Mouse (Mus musculus) mature B cell (primary cell): ENCODE results near the gene Slc26a10.

Experiments used
- in situ Hi-C: fragments of 300-500 bp; cut with MboI; formaldehyde crosslinking; loops from 2 replicates; pipeline ENCODE4 v1.14.3; 2019

The Slc26a10 gene

GRCm38 (mm10) chr10:127185101-127185500 is 4.7 kb upstream of the Slc26a10 start:
- in situ Hi-C loops, result no loop called here

- in situ Hi-C loops, result no loop called here
Measured at GRCm38 (mm10) chr10:127183759-127184158, 3.3 kb upstream of the Slc26a10 start.

- in situ Hi-C loops, result no loop called here
Measured at GRCm38 (mm10) chr10:127182624-127183023, 2.2 kb upstream of the Slc26a10 start.

GRCm38 (mm10) chr10:127181566-127181965 is 1.1 kb upstream of the Slc26a10 start:
- in situ Hi-C loops, result no loop called here

DNA sequence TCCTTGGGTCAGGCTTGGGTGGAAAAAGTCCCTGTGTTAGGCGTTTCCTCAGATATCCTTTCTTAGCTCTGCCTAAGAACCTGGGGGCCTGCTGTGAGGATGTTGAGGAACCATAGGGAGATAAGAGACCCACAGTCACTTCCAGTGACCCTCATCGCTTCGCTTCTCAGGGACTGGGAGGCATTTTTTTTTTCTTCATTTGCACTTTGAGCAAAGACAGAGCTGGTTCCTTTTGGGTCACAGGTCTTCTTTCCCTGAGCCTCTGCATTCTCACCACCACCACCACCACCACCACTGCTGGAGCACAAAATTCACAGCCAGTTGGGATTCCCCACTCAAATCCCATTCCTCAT is 226 bp upstream of the Slc26a10 start:
- in situ Hi-C loops, result no loop called here

- in situ Hi-C loops, result loop anchor here (10.0 kb wide), 1 partner anchor 46 kb away; no protein-coding TSS in a partner anchor
Measured at GRCm38 (mm10) chr10:127178286-127179027, 2.0 kb downstream of the Slc26a10 start.

GRCm38 (mm10) chr10:127177719-127178118 is 2.7 kb downstream of the Slc26a10 start:
- in situ Hi-C loops, result loop anchor here (10.0 kb wide), 1 partner anchor 47 kb away; no protein-coding TSS in a partner anchor

DNA sequence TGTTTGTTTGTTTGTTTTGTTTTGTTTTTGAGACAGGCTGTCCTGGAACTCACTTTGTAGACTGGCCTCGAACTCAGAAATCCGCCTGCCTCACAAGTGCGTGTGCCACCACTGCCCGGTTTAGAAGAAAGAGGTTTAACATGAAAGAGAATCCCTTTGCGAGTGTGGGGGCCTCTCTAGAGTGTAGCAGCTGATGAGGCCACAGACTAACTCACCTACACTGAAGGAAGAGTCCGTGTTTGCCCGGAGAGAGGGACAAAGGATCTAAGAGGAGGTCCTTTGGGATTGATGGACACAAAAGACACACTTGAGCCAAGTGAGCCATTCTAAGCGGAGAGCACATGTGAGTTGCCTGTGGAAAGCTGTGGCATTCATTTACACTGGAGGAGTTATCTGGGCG is 3.2 kb downstream of the Slc26a10 start:
- in situ Hi-C loops, result loop anchor here (10.0 kb wide), 1 partner anchor 48 kb away; no protein-coding TSS in a partner anchor

DNA sequence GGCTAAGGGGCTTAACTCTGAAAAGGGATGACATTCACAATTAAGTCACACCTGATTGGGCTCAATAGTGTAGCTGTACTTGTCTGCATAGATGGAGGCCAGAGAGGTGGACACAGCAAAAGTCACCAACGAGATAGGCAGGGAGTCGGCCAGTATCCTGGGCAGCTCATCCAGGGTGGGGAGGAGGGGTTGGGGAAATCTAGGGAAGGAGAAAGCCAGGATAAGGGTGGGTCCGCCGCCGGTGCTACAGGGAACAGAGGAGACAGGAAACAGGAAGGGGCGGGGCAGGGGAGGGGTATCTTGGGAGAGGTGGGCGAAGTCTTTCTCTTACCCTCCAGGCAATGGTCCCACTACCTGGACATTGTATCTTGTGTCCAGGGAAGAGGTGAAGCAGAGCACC is 3.7 kb downstream of the Slc26a10 start:
- in situ Hi-C loops, result loop anchor here (10.0 kb wide), 1 partner anchor 48 kb away; no protein-coding TSS in a partner anchor

GRCm38 (mm10) chr10:127176228-127176627 is 4.2 kb downstream of the Slc26a10 start:
- in situ Hi-C loops, result loop anchor here (10.0 kb wide), 1 partner anchor 49 kb away; no protein-coding TSS in a partner anchor

DNA sequence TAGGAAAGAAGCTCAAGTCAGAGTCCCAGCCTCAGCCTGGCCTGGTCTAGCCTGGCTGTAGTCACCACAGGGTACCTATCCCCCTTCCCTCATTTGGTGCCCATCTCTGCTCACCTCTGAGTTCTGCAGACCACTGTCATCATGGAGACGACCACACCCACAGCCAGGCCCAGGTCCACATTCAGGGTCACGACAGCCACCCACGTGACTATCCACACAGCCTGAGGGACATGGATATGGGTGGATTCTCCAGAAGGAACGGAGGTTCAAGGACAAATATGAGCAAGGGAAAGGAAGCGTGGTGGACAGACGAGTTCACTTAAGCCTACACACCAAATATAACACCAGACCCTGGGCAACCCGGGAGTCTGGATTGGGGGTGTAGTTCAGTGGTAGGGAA is 6.3 kb downstream of the Slc26a10 start:
- in situ Hi-C loops, result loop anchor here (5.0 to 10.0 kb wide), 2 partner anchors 42 to 51 kb away; no protein-coding TSS in a partner anchor

- in situ Hi-C loops, result loop anchor here (5.0 to 10.0 kb wide), 2 partner anchors 41 to 51 kb away; no protein-coding TSS in a partner anchor
Measured at GRCm38 (mm10) chr10:127173148-127174065, 7.0 kb downstream of the Slc26a10 start.

DNA sequence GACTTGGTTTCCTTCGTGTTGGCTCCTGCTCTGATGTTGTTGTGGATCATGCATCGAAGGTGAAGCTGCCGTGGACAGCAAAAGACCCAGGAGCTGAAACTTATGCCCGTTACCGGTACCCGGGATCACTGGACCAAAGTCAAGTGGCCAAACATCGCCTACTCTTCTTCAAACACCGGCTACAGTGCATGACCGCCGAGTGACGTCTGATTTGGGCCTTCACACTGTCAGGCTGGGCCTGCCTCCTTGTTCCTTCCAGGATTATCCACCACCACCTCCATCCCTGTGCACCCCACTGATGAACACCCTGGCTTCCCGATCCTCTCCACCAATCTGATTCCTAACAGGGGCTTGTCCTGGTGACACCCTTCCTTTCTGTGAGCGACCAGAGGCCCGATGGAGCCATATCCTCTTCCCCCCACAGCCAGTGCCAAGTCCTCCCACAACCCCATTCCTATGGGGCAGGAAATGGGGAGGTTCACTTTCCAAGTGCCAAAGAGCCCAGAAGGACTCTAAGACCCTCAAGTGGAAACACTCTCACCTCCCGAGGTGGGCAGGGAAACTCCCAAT is 8.7 kb downstream of the Slc26a10 start:
- in situ Hi-C loops, result loop anchor here (5.0 to 10.0 kb wide), 2 partner anchors 39 to 53 kb away; no protein-coding TSS in a partner anchor

DNA sequence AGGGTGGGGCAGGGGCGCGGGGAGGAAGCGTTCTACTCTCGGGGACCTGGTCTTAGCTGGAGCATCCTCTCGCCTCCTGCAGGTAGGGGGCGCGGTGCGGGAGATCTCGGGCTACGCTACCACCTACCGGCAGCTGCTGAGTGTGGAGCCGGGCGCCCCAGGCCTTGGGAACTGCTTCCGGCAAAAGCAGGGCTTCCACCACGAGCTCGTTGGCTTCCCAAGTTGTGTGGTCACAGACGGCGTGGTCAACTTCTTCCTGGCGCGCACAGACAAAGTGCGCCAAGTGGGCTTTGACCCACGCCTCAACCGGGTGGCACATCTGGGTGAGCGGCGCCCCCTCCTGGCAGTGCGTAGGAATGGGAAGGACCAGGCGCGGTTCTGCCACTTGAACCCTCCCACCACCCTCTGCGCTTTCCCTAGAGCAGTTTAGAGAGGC is 9.6 kb downstream of the Slc26a10 start:
- in situ Hi-C loops, result loop anchor here (5.0 to 10.0 kb wide), 2 partner anchors 39 to 54 kb away; no protein-coding TSS in a partner anchor

GRCm38 (mm10) chr10:127170002-127170401 is 10.4 kb downstream of the Slc26a10 start:
- in situ Hi-C loops, result loop anchor here (5.0 to 10.0 kb wide), 2 partner anchors 38 to 55 kb away; no protein-coding TSS in a partner anchor

DNA sequence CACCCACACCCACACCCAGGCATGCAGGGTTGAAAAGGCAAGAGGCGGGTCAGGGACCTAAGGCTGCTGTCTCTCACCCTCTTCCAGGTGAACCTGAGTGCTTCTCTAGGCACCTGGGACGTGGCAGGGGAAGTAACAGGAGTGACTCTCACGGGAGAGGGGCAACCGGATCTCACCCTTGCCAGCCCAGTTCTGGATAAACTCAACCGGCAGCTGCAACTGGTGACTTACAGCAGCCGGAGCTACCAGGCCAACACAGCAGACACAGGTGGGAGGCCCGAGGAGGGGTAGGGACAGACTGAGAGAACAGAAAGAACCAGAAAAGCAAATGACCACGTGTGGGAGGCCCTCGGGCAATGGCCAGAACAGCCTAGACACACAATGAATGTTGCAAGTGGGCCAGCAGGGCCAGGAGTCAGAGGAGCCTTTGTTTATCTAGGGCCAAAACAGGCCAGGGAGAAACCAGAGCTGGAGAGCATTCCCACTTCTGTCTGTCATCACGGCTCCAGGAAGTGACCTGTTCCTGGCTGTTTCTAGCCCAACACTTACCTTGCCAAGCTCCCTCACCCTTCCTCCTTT is 12.7 kb downstream of the Slc26a10 start:
- in situ Hi-C loops, result no loop called here

DNA sequence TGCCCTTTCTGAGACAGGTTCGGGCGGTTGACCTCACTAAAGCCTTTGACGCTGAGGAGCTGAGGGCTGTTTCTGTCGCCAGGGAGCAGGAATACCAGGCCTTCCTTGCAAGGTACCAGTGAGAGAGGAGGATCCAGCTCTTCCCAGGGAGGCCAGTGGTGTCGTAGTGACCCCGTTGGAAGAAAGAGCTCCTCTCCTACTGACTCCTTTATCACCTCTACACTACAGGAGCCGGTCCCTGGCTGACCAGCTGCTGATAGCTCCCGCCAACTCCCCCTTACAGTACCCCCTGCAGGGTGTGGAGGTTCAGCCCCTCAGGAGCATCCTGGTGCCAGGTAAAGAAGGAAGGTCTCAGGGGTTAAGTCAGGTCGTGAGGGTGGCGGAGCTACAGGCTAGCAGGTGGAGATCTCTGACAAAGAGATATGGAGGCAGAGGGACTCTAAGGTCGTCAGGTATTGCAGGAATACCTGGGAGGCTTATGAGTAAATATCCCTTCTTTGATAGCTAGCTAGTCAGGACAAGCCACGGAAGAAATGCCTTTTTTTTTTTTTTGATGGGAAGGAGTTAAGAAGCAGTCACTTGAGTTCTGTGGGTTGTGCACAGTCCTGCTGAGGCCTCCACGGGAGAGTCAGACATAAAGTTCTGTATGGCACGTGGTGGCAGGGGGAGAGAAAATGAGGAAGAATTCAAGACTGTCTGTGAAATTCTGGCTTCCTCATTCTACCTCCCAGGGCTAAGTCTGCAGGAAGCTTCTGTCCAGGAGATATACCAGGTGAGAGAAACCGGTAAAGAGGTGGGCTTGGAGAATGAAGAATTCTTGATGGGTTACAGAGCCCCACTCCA is 13.5 kb downstream of the Slc26a10 start:
- in situ Hi-C loops, result no loop called here

DNA sequence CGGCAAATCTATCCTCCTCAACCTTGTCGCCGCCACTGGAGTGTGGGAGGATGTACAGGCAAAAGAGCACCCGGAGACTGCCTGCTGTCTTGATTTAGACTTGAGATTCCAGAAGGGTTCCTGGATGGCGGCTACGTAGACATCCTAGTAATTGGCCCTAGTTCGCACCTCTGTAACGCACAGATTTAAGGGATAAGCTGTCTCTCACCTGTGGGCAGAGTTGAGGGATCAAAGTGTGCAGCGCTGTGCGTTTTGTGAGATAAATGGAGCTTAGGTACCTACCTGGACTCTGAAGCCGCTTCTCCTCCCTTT is 14.1 kb downstream of the Slc26a10 start:
- in situ Hi-C loops, result no loop called here

DNA sequence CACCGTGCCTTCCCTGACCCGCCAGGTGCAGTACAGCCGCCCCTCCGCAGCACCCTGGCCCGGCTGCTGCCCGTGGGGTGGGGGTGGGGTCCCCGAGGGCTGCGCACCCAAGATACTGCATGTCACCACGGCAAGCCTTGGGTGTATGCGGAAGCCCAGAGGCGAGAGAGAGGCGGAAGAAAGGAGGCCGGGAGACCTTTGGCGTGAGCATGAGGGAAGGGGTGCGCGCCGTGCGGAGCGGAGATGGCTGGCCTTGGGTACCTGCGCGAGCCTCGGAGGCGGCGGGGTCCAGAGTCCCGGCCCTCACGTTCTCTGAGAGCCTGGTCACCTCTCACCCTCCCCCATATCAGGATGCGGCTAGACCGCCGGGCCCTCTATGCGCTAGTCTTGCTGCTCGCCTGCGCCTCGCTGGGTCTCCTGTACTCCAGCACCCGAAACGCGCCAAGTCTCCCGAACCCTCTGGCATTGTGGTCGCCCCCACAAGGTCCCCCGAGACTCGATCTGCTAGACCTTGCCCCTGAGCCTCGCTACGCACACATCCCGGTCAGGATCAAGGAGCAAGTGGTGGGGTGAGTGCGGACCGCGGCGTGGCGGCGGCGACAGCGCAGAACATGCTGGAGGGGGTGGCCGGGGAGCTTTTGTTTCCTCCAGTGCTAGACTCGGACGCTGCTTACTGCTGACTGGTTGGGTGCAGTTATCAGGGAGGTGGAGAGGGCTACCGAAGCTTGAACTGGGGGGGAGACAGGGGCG is 14.6 kb downstream of the Slc26a10 start:
- in situ Hi-C loops, result no loop called here

- in situ Hi-C loops, result no loop called here
Measured at GRCm38 (mm10) chr10:127165354-127165653, 15.1 kb downstream of the Slc26a10 start.
